Mouse (Mus musculus): Measurements from ENCODE around the gene Emcn.

Emcn gene

DNA sequence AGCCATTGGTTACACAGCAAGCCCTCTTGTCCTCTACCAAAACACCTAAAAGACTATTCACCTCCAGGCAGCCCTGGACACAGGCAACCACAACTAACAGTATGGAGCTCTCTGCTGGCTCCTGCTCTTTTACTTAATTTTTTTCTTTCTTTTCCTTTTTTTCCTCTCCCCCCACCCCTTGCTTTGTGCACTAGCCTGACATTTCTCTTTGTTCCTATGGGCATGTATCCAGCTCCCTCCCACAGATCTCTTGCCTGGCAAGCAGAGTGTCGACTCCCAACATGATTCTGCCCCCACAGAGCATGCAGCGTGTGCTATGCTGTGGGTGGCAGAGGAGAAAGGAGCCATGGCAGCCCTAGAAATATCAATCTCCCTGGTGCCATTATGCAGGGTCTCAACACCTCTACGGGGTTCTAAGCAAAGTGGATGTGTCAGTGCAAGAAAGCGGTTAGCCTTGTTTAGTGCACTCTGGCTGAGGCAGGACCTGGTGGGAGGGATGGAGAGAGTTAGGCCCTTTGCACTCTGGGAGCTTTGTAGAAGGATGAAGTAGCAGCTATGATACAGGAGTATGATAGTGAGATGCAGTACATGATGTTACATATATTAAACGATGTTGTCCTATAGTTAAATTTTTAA, 74.7 kb downstream of the Emcn start:
- DNase-seq (ENCODE audit: low spot score) = peak; percentile 80

DNA sequence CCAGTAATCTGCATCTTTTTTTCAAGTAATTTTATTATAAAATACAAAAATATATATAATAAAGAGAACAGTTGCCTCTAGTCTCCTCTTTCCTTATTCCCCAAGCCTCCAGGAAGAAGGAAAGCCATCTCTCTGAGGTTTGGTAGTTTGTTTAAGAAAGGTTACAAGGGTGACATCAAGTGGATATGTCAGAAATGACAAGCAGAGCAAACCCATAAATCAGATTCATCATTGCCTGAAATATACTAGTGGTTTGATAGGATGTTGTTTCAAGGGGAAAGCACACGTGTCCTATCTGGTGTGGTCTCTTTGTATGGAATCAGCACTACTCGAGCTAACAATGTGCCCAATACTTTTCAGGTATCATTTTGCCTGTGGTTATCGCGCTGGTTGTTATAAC, 77.8 kb downstream of the Emcn start:
- peak; percentile 45 for DNase-seq (ENCODE audit: low spot score)

- DNase-seq (ENCODE audit: low spot score) = no peak
Measured at GRCm38 (mm10) chr3:137429516-137429915, 88.6 kb downstream of the Emcn start.

DNA sequence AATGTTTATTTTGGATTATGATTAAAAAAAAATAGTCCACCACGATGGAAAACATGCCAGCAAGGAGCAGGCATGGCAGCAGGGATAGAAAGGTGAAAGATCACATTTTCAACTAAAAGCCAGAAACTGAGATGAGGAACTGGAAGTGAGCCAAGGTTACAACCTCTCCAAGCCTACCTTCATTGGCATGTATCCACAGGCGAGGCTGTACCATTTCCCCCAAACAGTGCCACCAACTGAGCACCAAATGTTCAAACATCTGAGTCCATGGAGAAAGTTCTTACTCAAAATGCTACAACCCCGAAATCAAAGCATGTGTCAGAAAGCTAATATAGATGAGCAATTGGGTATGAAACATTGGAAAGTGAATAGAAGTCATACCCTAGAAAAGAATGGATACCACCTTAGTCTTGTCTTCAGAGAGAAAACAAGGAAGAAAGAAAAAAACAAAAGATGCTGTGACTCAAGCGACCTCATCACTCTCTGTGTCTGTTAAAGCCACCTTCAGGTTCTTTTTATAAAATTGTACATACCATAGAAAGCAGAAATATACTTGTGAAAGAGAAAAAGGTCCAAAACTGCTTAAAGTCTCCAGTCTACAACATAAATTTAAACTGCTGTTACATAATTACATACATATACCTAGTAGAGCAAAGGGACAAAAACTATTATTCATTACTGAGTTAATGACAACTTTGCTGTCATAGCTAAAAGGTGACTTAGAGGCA, 124.2 kb downstream of the Emcn start:
- DNase-seq (ENCODE audit: low spot score) = no peak

DNA sequence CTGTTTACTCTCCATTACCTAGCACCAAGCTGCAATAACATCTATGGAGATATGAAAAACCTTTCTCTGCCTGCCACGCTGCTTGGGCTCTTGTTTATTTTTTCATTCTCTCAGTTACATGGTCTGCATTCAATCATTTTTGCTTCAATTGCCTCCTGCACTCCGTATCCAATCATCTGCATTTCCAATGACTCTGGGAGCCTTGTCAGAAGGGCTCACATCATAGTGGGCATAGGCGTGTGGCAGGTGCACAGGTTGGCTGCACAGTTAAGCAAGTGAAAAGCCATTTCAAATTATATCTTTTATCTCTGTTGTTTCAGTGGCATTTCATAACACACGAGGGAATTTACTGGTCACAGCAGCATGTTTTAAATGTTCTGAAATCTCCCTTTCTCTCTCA, 125.1 kb downstream of the Emcn start:
- DNase-seq (ENCODE audit: low spot score) = no peak

DNA sequence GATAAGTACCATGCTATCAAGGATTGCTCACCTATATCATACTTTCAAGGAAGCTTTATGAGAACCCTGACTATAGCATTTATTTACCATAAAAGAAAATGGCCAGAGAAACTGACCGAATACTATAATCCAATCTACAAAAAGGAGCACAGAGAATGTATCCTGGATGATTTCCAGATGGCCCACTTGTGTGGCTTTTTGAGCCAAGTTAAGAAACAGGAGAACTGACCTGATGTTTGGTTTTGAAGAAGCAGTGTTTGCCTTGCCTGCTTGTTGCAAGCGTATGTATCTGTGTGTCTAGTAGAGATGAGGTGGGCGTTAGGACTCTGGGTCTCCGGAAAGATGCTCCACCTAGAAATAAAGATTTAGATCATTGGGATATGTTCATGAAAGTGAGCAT, 125.9 kb downstream of the Emcn start:
- DNase-seq (ENCODE audit: low spot score) = no peak

DNA sequence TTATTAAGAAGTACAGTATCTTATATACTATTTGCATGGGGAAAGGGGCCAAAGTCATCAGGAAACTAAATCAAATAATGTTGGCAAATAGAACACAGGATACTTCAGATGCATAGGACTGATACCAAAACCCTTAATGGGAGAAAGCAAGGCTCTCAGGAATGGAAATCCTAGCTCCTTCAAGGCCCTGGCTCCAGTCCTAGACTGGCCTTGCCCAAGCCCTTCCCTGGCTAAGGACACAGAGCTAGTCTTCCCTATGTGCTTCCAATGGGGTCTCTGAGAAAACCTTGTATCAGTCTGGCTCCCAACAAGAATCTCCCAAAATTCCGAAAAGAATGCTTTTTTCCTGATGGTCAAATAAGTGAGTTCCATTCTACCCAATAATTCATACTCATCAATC, 126.5 kb downstream of the Emcn start:
- no peak for DNase-seq (ENCODE audit: low spot score)

- no peak for DNase-seq (ENCODE audit: low spot score)
Measured at GRCm38 (mm10) chr3:137472145-137472544, 131.3 kb downstream of the Emcn start.

DNA sequence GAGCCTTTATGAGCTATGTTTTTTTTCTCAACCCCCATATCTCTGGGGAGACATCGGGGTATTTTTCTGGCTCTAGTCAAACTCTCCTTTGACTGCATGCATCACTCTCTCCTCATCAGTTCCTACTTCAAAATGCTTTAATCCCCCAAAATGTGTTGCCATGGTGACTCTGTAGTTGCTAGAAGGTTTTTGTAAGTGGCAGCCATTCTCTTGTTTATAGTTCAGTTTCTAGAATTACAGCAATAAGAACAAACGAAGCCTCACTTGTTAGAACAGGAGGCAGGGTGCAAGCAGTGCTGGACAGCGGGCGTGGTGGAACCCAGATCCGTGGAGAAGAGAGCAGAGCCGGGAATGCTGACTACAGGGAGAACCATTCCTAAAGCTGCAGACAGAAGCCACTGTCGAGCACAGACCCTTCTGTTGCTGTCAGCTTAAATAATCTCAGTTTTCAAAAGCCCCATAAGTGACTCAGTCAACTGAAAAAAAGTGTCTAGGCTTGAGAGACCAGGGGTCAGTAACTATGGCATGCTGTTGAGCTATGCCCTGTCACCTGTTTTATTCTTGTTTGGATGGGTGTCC, 139.0 kb downstream of the Emcn start:
- DNase-seq (ENCODE audit: low spot score) = no peak

GRCm38 (mm10) chr3:137481157-137481556, 140.3 kb downstream of the Emcn start:
- no peak for DNase-seq (ENCODE audit: low spot score)
